In genomic region chr9:109985416-109985815, GRCm38 (mm10) we compare ENCODE assay signal across 8 mouse cellular contexts. TPM values are rescaled to one million over a fixed set of nuclear protein-coding genes. Genes with fewer than 3 reads are reported as not detected.
DNase-seq lines count a peak whose midpoint lies in the region; ATAC-seq and TF ChIP-seq lines count a peak whose summit lies in the region.

No protein-coding gene starts in this region.

- DNase-seq in T-cell, adult 2 months (ENCODE audit: low spot score), result peak; percentile 53
- DNase-seq in cerebellum, adult 9-11 months, result peak; percentile 80
- peak; percentile 82 for DNase-seq in gastrocnemius, adult 18-20 months (ENCODE audit: low spot score)
- peak; percentile 89 for DNase-seq in hindbrain, postnatal 0 days (ENCODE audit: low spot score)
- peak; percentile 70 to 71 for DNase-seq in left cerebral cortex, adult 18-20 months (ENCODE audit: low spot score in 2 of 2)
- DNase-seq in lung, postnatal 4 days, result peak; percentile 68 to 75
- DNase-seq in right cerebral cortex, adult 2 months (ENCODE audit: low spot score in 2 of 2), result peak; percentile 79 to 81

- H3K4me2 ChIP-seq in hindbrain, postnatal 0 days (ENCODE audit: low read depth, low read length), result no peak overlapping the region

- ATAC-seq in hindbrain, postnatal 0 days, result peak; percentile 94
- ATAC-seq in erythroblast, adult 5-6 weeks (replicated peaks; ENCODE audit: low FRiP score, poor library complexity, severe bottlenecking), result no peak

- H3K27me3 ChIP-seq in hindbrain, postnatal 0 days (ENCODE audit: insufficient read depth, low read length), result no peaks in the 10 kb centered on the region

- peaks cover 4% of the 10 kb centered on the region; the same call in 1 of the 2 replicates for H3K36me3 ChIP-seq in hindbrain, postnatal 0 days (ENCODE audit: insufficient read depth, low read length)

- H3K4me3 ChIP-seq in hindbrain, postnatal 0 days (ENCODE audit: low read length), result no peak overlapping the region

- 22% methylated on average over 4 of the region's 4 CpGs for WGBS in hindbrain, postnatal 0 days

- H3K9ac ChIP-seq in hindbrain, postnatal 0 days (replicated peaks; ENCODE audit: low read length), result no peak overlapping the region

- TF ChIP-seq CTCF in hindbrain, postnatal 0 days (IDR thresholded peaks at IDR 0.05; ENCODE audit: low read depth), result peak; percentile 95

- H3K27ac ChIP-seq in hindbrain, postnatal 0 days, result no peak overlapping the region

- no peaks in the 10 kb centered on the region for H3K9me3 ChIP-seq in hindbrain, postnatal 0 days (ENCODE audit: low read length)

- H3K4me1 ChIP-seq in hindbrain, postnatal 0 days (ENCODE audit: insufficient read depth, low read length), result no peaks in the 10 kb centered on the region

RNA-seq across cellular contexts. Expression of gene Map4, which starts 54.2 kb away (rescaled TPM):
- total RNA-seq in gastrocnemius, adult 18-20 months (2021), result 100 to 1,000 TPM; 514 to 562 TPM
- total RNA-seq in hindbrain, postnatal 0 days (2014; rRNA removed), result 247 and 254 TPM in 2 replicates
- polyA plus RNA-seq in hindbrain, postnatal 0 days (2015; fragmentation: Nextera tagmentation; extraction: Ambion mirVana), result 196 and 207 TPM in 2 replicates
- total RNA-seq in left cerebral cortex, adult 18-20 months (2021), result 100 to 1,000 TPM; 375 to 386 TPM
- total RNA-seq in erythroblast, adult 5-6 weeks (2015; ENCODE audit: low replicate concordance), result 12.1 and 14.2 TPM in 2 replicates
- total RNA-seq in erythroblast, adult 5-6 weeks (2017; ENCODE audit: low replicate concordance), result 6.0 and 10.5 TPM in 2 replicates

Comparison
In these comparisons a context has a peak if more than half of its experiments do, and no peak if none do; other contexts are left out.
1. RNA of gene Map4, which starts 54.2 kb away (total RNA-seq): 514 to 562 TPM in gastrocnemius, adult 18-20 months, 375 to 386 TPM in left cerebral cortex, adult 18-20 months and 247 to 254 TPM in hindbrain, postnatal 0 days; 6.0 to 14.2 TPM in erythroblast, adult 5-6 weeks; every median in the first group is over 10 times any median in the second.
2. Peak in every context shown above with its lines, with median percentiles within 50 percentile points of each other: DNase-seq.